In the genomic region with DNA sequence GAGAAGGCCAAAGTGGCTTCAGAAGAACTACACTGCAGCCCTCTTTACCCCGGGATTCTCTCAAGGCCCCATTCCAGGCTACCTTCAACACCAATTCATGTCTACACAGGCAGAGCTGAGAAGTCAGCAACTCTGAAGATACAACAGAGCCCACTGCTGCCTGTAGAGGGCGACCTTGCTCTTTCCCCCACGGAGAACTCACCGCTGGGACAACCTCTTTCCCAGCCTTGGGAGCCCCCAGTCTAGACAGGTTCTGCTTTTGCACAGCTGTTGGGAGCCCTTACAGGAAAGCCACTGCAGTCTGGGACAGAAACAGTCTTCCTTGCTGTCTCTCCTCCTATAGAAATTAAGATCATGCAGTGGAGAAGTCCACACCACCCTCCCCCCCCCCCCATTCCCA, we compare ENCODE assay signal across 8 mouse cellular contexts. TPM values are rescaled to one million over a fixed set of nuclear protein-coding genes. Genes with fewer than 3 reads are reported as not detected.
DNase-seq lines count a peak whose midpoint lies in the region; ATAC-seq and TF ChIP-seq lines count a peak whose summit lies in the region.

No protein-coding gene starts in this region.

- no peak overlapping the region for H3K4me3 ChIP-seq in hindbrain, embryonic 10.5 days
- H3K4me3 ChIP-seq in hindbrain, embryonic 16.5 days (ENCODE audit: low read length): no peak overlapping the region
- H3K4me3 ChIP-seq in limb, embryonic 12.5 days (replicated peaks): no peak overlapping the region
- H3K4me3 ChIP-seq in stomach, postnatal 0 days (ENCODE audit: low read depth, low read length): no peak overlapping the region

- no peak overlapping the region for H3K4me2 ChIP-seq in hindbrain, embryonic 16.5 days (ENCODE audit: low read length)
- H3K4me2 ChIP-seq in limb, embryonic 12.5 days: no peak overlapping the region
- H3K4me2 ChIP-seq in stomach, postnatal 0 days (replicated peaks; ENCODE audit: low read depth): no peak overlapping the region

- no peak for ATAC-seq in hindbrain, embryonic 16.5 days
- peak; percentile 39; the same call in 1 of the 2 replicates for ATAC-seq in limb, embryonic 12.5 days (ENCODE audit: insufficient number of reproducible peaks, insufficient read depth, low FRiP score, low TSS enrichment, low read depth)
- ATAC-seq in stomach, postnatal 0 days (ENCODE audit: low FRiP score, low TSS enrichment): 0 out of 2 replicates have a peak, but pooled peaks have one; percentile 51

- no peak overlapping the region for H3K9ac ChIP-seq in hindbrain, embryonic 16.5 days (ENCODE audit: low read depth, low read length)
- H3K9ac ChIP-seq in limb, embryonic 12.5 days (replicated peaks): no peak overlapping the region
- H3K9ac ChIP-seq in stomach, postnatal 0 days (ENCODE audit: low read length): no peak overlapping the region

- DNase-seq in hindbrain, embryonic 10.5 days (ENCODE audit: low spot score): peak; percentile 67
- DNase-seq in cerebellum, adult 18-20 months: peak; percentile 23 to 32
- peak; percentile 70 to 77 for DNase-seq in frontal cortex, postnatal 36 days (ENCODE audit: low spot score in 2 of 2)
- DNase-seq in kidney, adult 8-10 months: peak; percentile 36 to 68
- DNase-seq in natural killer cell, adult 2 months (ENCODE audit: low spot score in 2 of 2): peak; percentile 66 to 79
- DNase-seq in stomach, postnatal 0 days (ENCODE audit: low spot score): peak; percentile 78

- H3K27ac ChIP-seq in hindbrain, embryonic 10.5 days: no peak overlapping the region
- no peak overlapping the region for H3K27ac ChIP-seq in hindbrain, embryonic 16.5 days (ENCODE audit: low read depth, low read length)
- H3K27ac ChIP-seq in limb, embryonic 12.5 days: no peak overlapping the region
- H3K27ac ChIP-seq in stomach, postnatal 0 days (replicated peaks): no peak overlapping the region

- no peaks in the 10 kb centered on the region for H3K36me3 ChIP-seq in hindbrain, embryonic 10.5 days
- no peaks in the 10 kb centered on the region for H3K36me3 ChIP-seq in hindbrain, embryonic 16.5 days (ENCODE audit: control insufficient read depth, insufficient read depth, low read length)
- no peaks in the 10 kb centered on the region for H3K36me3 ChIP-seq in limb, embryonic 12.5 days
- H3K36me3 ChIP-seq in stomach, postnatal 0 days (ENCODE audit: control insufficient read depth, insufficient read depth, low read length): no peaks in the 10 kb centered on the region

- 15% methylated on average over 4 of the region's 4 CpGs for whole genome bisulfite sequencing in hindbrain, embryonic 10.5 days
- WGBS in hindbrain, embryonic 16.5 days: 13% methylated on average over 4 of the region's 4 CpGs
- 15% methylated on average over 4 of the region's 4 CpGs for WGBS in limb, embryonic 12.5 days
- 4% methylated on average over 4 of the region's 4 CpGs for WGBS in stomach, postnatal 0 days

- no peaks in the 10 kb centered on the region for H3K27me3 ChIP-seq in hindbrain, embryonic 10.5 days (ENCODE audit: insufficient read depth, poor library complexity, severe bottlenecking)
- H3K27me3 ChIP-seq in hindbrain, embryonic 16.5 days (replicated peaks; ENCODE audit: control insufficient read depth, insufficient read depth, low read length): no peaks in the 10 kb centered on the region
- H3K27me3 ChIP-seq in limb, embryonic 12.5 days: no peaks in the 10 kb centered on the region
- no peaks in the 10 kb centered on the region for H3K27me3 ChIP-seq in stomach, postnatal 0 days (ENCODE audit: control insufficient read depth, insufficient read depth, low read length)

- TF ChIP-seq CTCF in stomach, postnatal 0 days (IDR thresholded peaks at IDR 0.05; ENCODE audit: low read depth): peak; percentile 91

- 0 out of 2 replicates have a peak, but pooled peaks cover 3% of the 10 kb centered on the region for H3K4me1 ChIP-seq in hindbrain, embryonic 10.5 days (replicated peaks)
- no peaks in the 10 kb centered on the region; the same call in 1 of the 2 replicates for H3K4me1 ChIP-seq in hindbrain, embryonic 16.5 days (ENCODE audit: control insufficient read depth, insufficient read depth, low read depth, low read length)
- H3K4me1 ChIP-seq in limb, embryonic 12.5 days (replicated peaks): peaks cover 5% of the 10 kb centered on the region; the same call in 1 of the 2 replicates
- H3K4me1 ChIP-seq in stomach, postnatal 0 days (replicated peaks; ENCODE audit: control insufficient read depth, insufficient read depth): no peaks in the 10 kb centered on the region

- no peak for TF ChIP-seq EP300 in stomach, postnatal 0 days (optimal IDR thresholded peaks at IDR 0.05)

- no peaks in the 10 kb centered on the region for H3K9me3 ChIP-seq in hindbrain, embryonic 10.5 days
- no peaks in the 10 kb centered on the region for H3K9me3 ChIP-seq in hindbrain, embryonic 16.5 days (ENCODE audit: control insufficient read depth, low read length)
- no peaks in the 10 kb centered on the region for H3K9me3 ChIP-seq in limb, embryonic 12.5 days
- H3K9me3 ChIP-seq in stomach, postnatal 0 days (ENCODE audit: control insufficient read depth, low read length): no peaks in the 10 kb centered on the region

RNA-seq across cellular contexts. Expression of a gene that starts 41.5 kb away (rescaled TPM):
- polyA plus RNA-seq in hindbrain, embryonic 10.5 days (2016; fragmentation: Nextera tagmentation; extraction: Ambion mirVana): 0.61 and 0.81 TPM in 2 replicates
- polyA plus RNA-seq in hindbrain, embryonic 16.5 days (2015; fragmentation: Nextera tagmentation; extraction: Ambion mirVana): 8.3 and 12.4 TPM in 2 replicates
- polyA plus RNA-seq in limb, embryonic 12.5 days (2016; fragmentation: Nextera tagmentation; extraction: Ambion mirVana): 4.1 and 8.0 TPM in 2 replicates
- polyA plus RNA-seq in stomach, postnatal 0 days (2015; fragmentation: Nextera tagmentation; extraction: Ambion mirVana): 25.7 and 27.0 TPM in 2 replicates

RNA-seq across cellular contexts. Expression of a gene that starts 57.2 kb away (rescaled TPM):
- polyA plus RNA-seq in hindbrain, embryonic 10.5 days (2016; fragmentation: Nextera tagmentation; extraction: Ambion mirVana): 0.58 and 0.76 TPM in 2 replicates
- polyA plus RNA-seq in hindbrain, embryonic 16.5 days (2015; fragmentation: Nextera tagmentation; extraction: Ambion mirVana): 0.47 and 0.51 TPM in 2 replicates
- 0.41 and 0.50 TPM in 2 replicates for polyA plus RNA-seq in limb, embryonic 12.5 days (2016; fragmentation: Nextera tagmentation; extraction: Ambion mirVana)
- polyA plus RNA-seq in stomach, postnatal 0 days (2015; fragmentation: Nextera tagmentation; extraction: Ambion mirVana): 0.51 and 0.61 TPM in 2 replicates

Comparison
In these comparisons a context has a peak if more than half of its experiments do, and no peak if none do; other contexts are left out.
1. DNase-seq: peak in every context shown above with its lines; median percentile 78 in stomach, postnatal 0 days; 74 in frontal cortex, postnatal 36 days; 72 in natural killer cell, adult 2 months; 67 in hindbrain, embryonic 10.5 days; 52 in kidney, adult 8-10 months; 28 in cerebellum, adult 18-20 months.